Mouse (Mus musculus): ENCODE measurements at regions not wholly inside any gene's neighbourhood (a gene's known extent, or its start where the extent isn't known, plus 50 kb on each side); places are given as distances from the start of the nearest gene placed in this dataset.

- DNase-seq (ENCODE audit: low spot score), result no peak
These were observed 68.6 kb upstream of the Id4 start for GRCm38 (mm10) chr13:48192476-48192875.

GRCm38 (mm10) chr13:48193942-48194341 lies 67.1 kb upstream of the Id4 start:
- no peak for DNase-seq (ENCODE audit: low spot score)

GRCm38 (mm10) chr13:48207824-48208223 lies 53.2 kb upstream of the Id4 start:
- no peak for DNase-seq (ENCODE audit: low spot score)
